Mouse (Mus musculus): Measurements from ENCODE around the gene Tmem108.

DNA sequence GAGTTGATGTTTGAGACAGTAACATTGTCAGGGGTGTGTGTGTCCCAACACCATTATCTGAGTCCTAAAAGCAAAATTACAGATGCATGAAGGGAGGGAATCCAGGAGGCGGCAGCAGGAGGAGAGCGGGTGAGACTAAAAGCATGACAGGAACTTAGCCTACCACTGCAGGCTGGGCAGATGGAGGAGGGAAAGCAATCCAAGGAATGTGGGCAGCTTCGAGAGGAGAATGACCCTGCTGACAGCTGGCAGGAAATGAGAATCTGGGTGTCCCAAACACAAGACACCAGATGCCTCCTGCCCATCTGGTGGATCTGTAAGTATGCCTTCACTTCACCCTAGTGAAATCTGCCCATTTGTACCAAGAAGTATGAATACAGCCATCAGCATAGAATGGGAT, 51.9 kb downstream of the Tmem108 start:
- TF ChIP-seq CTCF (IDR thresholded peaks at IDR 0.05; ENCODE audit: low read depth) (no peak), EP300 (IDR thresholded peaks at IDR 0.05; ENCODE audit: low read depth) (no peak)

All from heart, postnatal 0 days (tissue).